Mouse (Mus musculus) neural tube, postnatal 0 days (tissue): ENCODE results near the gene Hmx3. TPM values are rescaled to one million over a fixed set of nuclear protein-coding genes. Genes with fewer than 3 reads are reported as not detected.

ENCODE experiments used
- polyA plus RNA-seq: library from polyadenylated mRNA; unstranded; fragments of >200 nt; fragmentation: Nextera tagmentation; extraction: Ambion mirVana; gene quantifications from 2 replicates; pipeline ENCODE4 v1.2.1, GENCODE M21; 2015

Gene Hmx3
- polyA plus RNA-seq: 0.93 and 0.98 TPM in 2 replicates

DNA sequence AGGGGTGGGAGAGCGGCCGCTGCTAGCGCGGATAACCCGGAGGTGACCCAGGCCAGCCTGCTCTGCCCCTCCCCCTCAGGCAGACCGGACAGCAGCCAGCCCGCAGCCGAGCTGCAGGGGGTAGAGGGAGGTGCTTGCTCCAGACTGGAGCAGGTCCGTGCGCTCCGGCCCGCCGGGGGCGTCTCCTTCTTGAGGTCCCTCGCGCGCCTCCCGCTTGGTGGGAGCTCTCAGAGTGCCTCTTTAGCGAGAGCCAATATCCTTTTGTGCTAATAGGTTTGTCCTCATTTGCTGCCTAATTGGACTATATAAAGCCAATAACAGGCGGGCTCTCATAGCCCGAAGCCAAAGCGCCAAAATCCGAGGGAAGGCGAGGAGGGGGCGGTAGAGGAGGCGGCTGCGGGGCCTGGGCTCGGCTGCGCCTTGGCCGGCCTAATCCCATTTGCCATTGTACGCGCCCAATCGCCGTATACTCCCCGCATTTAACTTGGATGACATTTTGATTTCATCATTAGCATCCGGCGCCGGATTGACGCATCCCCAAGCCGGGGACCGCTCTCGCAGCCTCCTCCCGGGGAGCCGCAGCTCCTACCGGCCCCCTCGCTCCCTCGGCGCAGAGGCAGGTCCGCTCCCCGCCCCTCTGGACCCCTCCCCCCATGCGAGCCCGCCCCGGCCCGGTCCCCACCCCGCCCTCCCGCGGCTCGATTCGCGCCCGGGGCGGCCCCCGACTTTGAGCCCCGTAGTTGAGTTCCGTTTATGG is at the start of gene Hmx3:
Gene Hmx3, plus strand, starts transcription at position 753 of the 757 bp plus-strand sequence.

DNA sequence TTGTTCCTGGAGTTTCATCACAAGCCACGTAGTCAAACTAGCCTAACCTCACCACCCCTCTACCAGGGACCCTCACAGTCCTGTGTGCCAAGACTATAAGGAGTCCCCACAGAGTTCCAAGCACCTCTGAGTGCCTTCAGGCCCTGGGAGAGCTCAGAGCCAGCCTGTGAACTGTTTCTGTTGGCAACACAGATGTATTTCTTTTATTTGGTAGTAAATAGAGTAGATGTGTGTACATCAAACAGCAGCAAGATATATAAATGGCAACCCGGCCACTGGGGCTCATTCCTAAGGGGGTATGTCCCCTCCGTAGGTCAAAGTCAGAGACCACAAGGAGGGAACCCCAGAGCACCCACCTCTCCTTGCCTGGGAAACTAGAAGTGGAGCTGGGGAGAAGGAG is 5.8 kb downstream of the Hmx3 start, which contains the start of gene Hmx2:
Gene Hmx2, plus strand, starts transcription at position 301 of the 400 bp plus-strand sequence.

DNA sequence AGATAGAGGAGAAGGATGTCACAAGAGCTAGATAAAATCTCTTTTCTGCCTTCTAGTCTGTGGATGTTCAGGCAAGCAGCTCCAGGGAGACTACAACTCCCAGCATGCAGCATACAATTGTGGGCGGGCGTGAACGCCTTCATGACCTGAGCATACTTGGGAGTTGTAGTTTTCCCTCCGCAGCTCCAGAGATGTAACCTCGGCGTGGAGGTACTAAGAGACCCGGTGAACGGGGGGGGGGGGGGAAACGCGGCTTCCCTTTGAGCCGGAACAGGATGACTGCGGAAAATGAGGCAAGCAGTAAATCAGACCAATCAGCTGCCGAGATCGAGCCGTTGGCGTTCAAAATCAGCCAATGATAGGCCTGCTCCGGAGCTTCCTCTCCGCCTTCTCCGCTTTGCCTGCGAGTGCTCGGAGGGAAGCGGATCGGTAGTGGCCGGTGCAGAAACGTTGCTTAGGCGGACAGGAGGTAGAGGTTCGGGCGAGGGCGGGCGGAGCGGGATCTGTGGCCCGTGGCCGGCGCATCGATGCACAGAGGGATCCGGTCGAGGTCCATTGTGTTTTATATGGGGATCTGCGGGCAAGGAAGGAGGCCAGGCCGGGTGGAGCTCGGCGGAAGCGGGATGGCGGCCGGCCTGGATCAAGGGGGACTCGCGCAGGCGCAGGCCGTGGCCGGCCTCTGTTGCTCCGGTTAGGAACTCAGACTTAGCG is 17.5 kb downstream of the Hmx3 start, which contains the start of gene Bub3:
Gene Bub3, plus strand, starts transcription at position 237 of the 711 bp plus-strand sequence.

Other genes with a start within 250 kb of the Hmx3 start
- not detected in 2 replicates for gene Cuzd1, start 220.6 kb upstream of the Hmx3 start, polyA plus RNA-seq
- not detected in 2 replicates for gene Fam24b, start 213.4 kb upstream of the Hmx3 start, polyA plus RNA-seq
- 0.57 TPM in 1 of 2 replicates, not detected in the other for gene Fam24a, start 209.0 kb upstream of the Hmx3 start, polyA plus RNA-seq
- 28.6 and 30.0 TPM in 2 replicates for gene 2310057M21Rik, start 180.1 kb upstream of the Hmx3 start, polyA plus RNA-seq
- gene Pstk, start 171.7 kb upstream of the Hmx3 start, polyA plus RNA-seq: 52.5 and 53.0 TPM in 2 replicates
- 7.6 and 8.6 TPM in 2 replicates for gene Ikzf5, start 132.3 kb upstream of the Hmx3 start, polyA plus RNA-seq
- gene Acadsb, start 132.3 kb upstream of the Hmx3 start, polyA plus RNA-seq: 77.3 and 78.8 TPM in 2 replicates
- 0.52 and 0.85 TPM in 2 replicates for gene Hmx2, start 5.9 kb downstream of the Hmx3 start, polyA plus RNA-seq
- gene Bub3, start 17.4 kb downstream of the Hmx3 start, polyA plus RNA-seq: 107 and 108 TPM in 2 replicates